Mouse (Mus musculus) liver, adult 10 weeks (tissue): ENCODE measurements around the gene Nubp2. TPM values are rescaled to one million over a fixed set of nuclear protein-coding genes. Genes with fewer than 3 reads are reported as not detected.

ENCODE experiments used
- polyA plus RNA-seq: library from polyadenylated mRNA; stranded (reverse); fragments of 350-450 nt; fragmentation: Illumina TruSeq; extraction: RNeasy Lipid Tissue Mini Kit (QIAGEN cat#74804); gene quantifications from one replicate; pipeline ENCODE4 v1.2.3, GENCODE M21; 2014; ENCODE audit warnings: low read depth, low replicate concordance

Gene Nubp2
- 4.6 TPM for polyA plus RNA-seq

GRCm38 (mm10) chr17:24886134-24886931 lies at the start of gene Nubp2, which contains the start of gene Spsb3:
Gene Nubp2 (minus strand): TSS chr17:24886349.
Gene Spsb3 (plus strand): TSS chr17:24886643.

GRCm38 (mm10) chr17:24896241-24896992 lies 10.3 kb upstream of the Nubp2 start, which contains the start of gene Nme3:
Gene Nme3 (plus strand): TSS chr17:24896500.

GRCm38 (mm10) chr17:24894995-24895547 lies 8.9 kb upstream of the Nubp2 start, which contains the start of the genes Eme2 and Mrps34:
Gene Eme2 (minus strand): TSS chr17:24895087.
Gene Mrps34 (plus strand): TSS chr17:24895116.

GRCm38 (mm10) chr17:24865776-24866175 lies 20.4 kb downstream of the Nubp2 start, which contains the start of gene Igfals:
Gene Igfals (plus strand): TSS chr17:24865997.

GRCm38 (mm10) chr17:24850065-24850772 lies 35.9 kb downstream of the Nubp2 start, which contains the start of gene Fahd1:
Gene Fahd1 (minus strand): TSS chr17:24850364.

GRCm38 (mm10) chr17:24839842-24840241 lies 46.3 kb downstream of the Nubp2 start, which contains the start of gene Hagh:
Gene Hagh (plus strand): TSS chr17:24840143.

Other genes with a start within 250 kb of the Nubp2 start
- gene Slc9a3r2, start 236.0 kb downstream of the Nubp2 start, polyA plus RNA-seq, result 3.9 TPM
- not detected for gene Npw, start 227.9 kb downstream of the Nubp2 start, polyA plus RNA-seq
- 3.4 TPM for gene Zfp598, start 216.7 kb downstream of the Nubp2 start, polyA plus RNA-seq
- gene Syngr3, start 196.4 kb downstream of the Nubp2 start, polyA plus RNA-seq, result not detected
- gene Gfer, start 190.2 kb downstream of the Nubp2 start, polyA plus RNA-seq, result 12.1 TPM
- gene Noxo1, start 190.1 kb downstream of the Nubp2 start, polyA plus RNA-seq, result not detected
- gene Tbl3, start 178.7 kb downstream of the Nubp2 start, polyA plus RNA-seq, result 0.58 TPM
- gene Rnf151, start 168.3 kb downstream of the Nubp2 start, polyA plus RNA-seq, result not detected
- 483 TPM for gene Rps2, start 168.2 kb downstream of the Nubp2 start, polyA plus RNA-seq
- gene Ndufb10, start 161.9 kb downstream of the Nubp2 start, polyA plus RNA-seq, result 138 TPM
- not detected for gene Rpl3l, start 158.5 kb downstream of the Nubp2 start, polyA plus RNA-seq
- gene Msrb1, start 149.7 kb downstream of the Nubp2 start, polyA plus RNA-seq, result 93.0 TPM
- gene Hs3st6, start 133.4 kb downstream of the Nubp2 start, polyA plus RNA-seq, result not detected
- 22.4 TPM for gene Meiob, start 82.1 kb downstream of the Nubp2 start, polyA plus RNA-seq
- 123 TPM for gene Hagh, start 46.2 kb downstream of the Nubp2 start, polyA plus RNA-seq
- gene Fahd1, start 36.0 kb downstream of the Nubp2 start, polyA plus RNA-seq, result 116 TPM
- gene Igfals, start 20.4 kb downstream of the Nubp2 start, polyA plus RNA-seq, result 3.5 TPM
- gene Spsb3, start 294 bp upstream of the Nubp2 start, polyA plus RNA-seq, result not detected
- gene Eme2, start 8.7 kb upstream of the Nubp2 start, polyA plus RNA-seq, result 1.8 TPM
- 3.6 TPM for gene Mrps34, start 8.8 kb upstream of the Nubp2 start, polyA plus RNA-seq
- gene Nme3, start 10.2 kb upstream of the Nubp2 start, polyA plus RNA-seq, result 4.9 TPM
- 2.4 TPM for gene Mapk8ip3, start 50.6 kb upstream of the Nubp2 start, polyA plus RNA-seq
- 34.7 TPM for gene Jpt2, start 74.3 kb upstream of the Nubp2 start, polyA plus RNA-seq
- gene Cramp1l, start 129.4 kb upstream of the Nubp2 start, polyA plus RNA-seq, result 3.8 TPM
- gene Ift140, start 129.7 kb upstream of the Nubp2 start, polyA plus RNA-seq, result 1.5 TPM
- 4.9 TPM for gene Tmem204, start 197.2 kb upstream of the Nubp2 start, polyA plus RNA-seq
- gene Telo2, start 229.6 kb upstream of the Nubp2 start, polyA plus RNA-seq, result 0.85 TPM
- gene Ptx4, start 234.4 kb upstream of the Nubp2 start, polyA plus RNA-seq, result not detected
- gene Clcn7, start 247.0 kb upstream of the Nubp2 start, polyA plus RNA-seq, result 4.5 TPM